Mouse (Mus musculus): ENCODE data around the gene Itgae. TPM values are rescaled to one million over a fixed set of nuclear protein-coding genes. Genes with fewer than 3 reads are reported as not detected.
"Not testable (repeated sequence)": the region's sequence is repeated elsewhere in the genome, so short reads cannot be mapped to it uniquely, and the experiment has no call there.

The Itgae gene
- polyA plus RNA-seq, 1 experiment = not detected

DNA sequence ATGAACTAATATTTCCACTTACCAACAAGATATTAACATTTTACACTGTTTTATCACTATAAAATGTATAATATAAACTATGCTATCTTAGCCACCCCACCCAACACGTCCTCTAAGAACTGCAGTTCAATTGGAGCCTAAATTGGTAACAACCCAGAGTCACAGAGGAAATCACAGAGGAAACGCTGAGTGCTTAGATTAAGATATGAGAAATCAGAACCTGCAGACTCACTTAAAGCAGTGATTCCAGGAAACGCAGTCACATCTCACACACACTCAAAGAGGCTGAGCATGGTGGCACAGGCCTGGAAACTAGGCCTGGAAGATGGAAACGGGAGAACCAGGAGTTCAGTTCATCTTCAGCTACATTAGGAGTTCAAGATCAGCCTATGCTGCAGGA lies 10.9 kb downstream of the Itgae start:
- H3K4me1 ChIP-seq (ENCODE audit: control insufficient read depth, insufficient read depth, low read length) = no peaks in the 10 kb centered on the region
- H3K4me3 ChIP-seq (ENCODE audit: insufficient read depth, low read depth, low read length) = no peak overlapping the region
- TF ChIP-seq POLR2A (IDR thresholded peaks at IDR 0.05; ENCODE audit: insufficient read depth, low read depth, low read length) = no peak
- TF ChIP-seq CTCF (IDR thresholded peaks at IDR 0.05; ENCODE audit: insufficient read depth, low read depth, low read length) = no peak
- WGBS = 89% methylated on average over 4 of the region's 4 CpGs
- no peak overlapping the region for H3K27ac ChIP-seq (ENCODE audit: insufficient read depth, low read depth, low read length)

DNA sequence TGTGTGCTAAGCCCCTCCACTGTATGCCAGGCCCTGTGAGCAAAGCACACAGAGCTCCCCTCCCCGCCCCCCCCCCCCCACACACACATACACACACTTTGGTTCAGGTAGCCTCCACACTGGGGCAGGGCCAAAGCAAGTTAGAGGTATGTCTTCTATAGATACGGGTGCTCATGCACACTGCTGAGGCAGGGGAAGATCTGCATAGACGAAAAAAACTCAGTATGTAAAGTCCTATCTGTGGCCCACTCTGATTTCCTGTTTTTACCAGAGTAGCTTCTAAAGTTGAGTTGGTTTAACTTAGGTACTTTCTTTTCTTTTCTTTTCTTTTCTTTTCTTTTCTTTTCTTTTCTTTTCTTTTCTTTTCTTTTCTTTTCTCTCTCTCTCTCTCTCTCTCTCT lies 14.9 kb downstream of the Itgae start:
- 70% methylated on average over 3 of the region's 3 CpGs for WGBS
- Histone ChIP-seq H3K27ac (ENCODE audit: insufficient read depth, low read depth, low read length) (no peak overlapping the region), H3K4me3 (ENCODE audit: insufficient read depth, low read depth, low read length) (no peak overlapping the region), H3K4me1 (ENCODE audit: control insufficient read depth, insufficient read depth, low read length) (no peaks in the 10 kb centered on the region)
- no peak for TF ChIP-seq POLR2A (IDR thresholded peaks at IDR 0.05; ENCODE audit: insufficient read depth, low read depth, low read length)
- TF ChIP-seq CTCF (IDR thresholded peaks at IDR 0.05; ENCODE audit: insufficient read depth, low read depth, low read length) = no peak

DNA sequence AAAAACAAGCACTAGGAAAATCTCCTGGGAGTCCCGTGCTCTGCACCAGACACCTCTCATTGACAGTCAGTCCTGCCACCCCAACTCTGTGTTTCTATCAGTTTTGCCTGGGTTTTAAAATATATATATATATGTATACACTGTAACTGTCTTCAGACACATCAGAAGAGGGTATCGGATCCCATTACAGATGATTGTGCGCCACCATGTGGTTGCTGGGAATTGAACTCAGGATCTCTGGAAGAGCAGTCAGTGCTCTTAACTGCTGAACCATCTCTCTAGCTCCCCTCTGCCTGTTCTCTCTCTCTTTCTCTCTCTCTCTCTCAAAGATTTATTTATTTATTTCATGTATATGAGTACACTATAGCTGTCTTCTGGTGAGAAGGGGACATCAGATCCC lies 17.0 kb downstream of the Itgae start:
- H3K27ac ChIP-seq (ENCODE audit: insufficient read depth, low read depth, low read length); H3K4me3 ChIP-seq (ENCODE audit: insufficient read depth, low read depth, low read length); H3K4me1 ChIP-seq (ENCODE audit: control insufficient read depth, insufficient read depth, low read length): not testable (repeated sequence)
- WGBS = 34% methylated on average over 3 of the region's 3 CpGs

DNA sequence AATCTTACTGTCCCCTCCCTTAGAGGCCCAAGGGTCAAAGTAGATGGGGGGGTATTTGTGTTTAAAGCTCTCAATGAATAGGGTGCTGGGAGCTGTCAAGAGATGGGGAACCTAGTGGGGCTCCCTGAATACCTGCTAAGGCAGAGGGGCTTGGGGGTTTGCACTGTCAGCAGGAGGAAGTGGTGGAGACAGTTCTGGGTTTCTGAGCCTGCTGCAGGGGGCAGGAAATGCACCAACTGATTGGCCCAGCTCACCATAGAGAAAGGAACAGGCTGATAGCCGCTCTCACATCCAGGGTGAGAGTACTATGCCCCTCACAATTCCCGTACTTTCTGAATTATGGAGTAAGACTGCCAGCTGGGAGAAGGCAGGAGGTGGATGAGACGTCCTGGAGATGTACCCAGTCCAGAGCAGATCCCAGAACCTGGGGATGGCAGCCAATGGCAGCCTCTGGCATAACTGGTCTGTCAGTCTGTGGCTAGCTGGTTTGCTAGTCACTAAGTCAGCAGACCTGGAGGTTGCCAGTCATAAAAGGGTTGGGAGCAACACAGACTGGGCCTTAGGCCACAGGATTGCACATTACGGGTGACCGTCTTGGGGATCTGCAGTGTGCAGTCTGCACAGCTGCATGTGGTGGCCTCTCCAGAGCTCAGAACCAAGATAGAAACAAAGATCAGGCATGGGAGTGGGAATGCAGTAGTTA lies 18.0 kb downstream of the Itgae start:
- no peak overlapping the region for H3K27ac ChIP-seq (ENCODE audit: insufficient read depth, low read depth, low read length)
- H3K4me1 ChIP-seq (ENCODE audit: control insufficient read depth, insufficient read depth, low read length) = no peaks in the 10 kb centered on the region
- WGBS = 80% methylated on average over 5 of the region's 5 CpGs
- TF ChIP-seq POLR2A (IDR thresholded peaks at IDR 0.05; ENCODE audit: insufficient read depth, low read depth, low read length) (no peak), CTCF (IDR thresholded peaks at IDR 0.05; ENCODE audit: insufficient read depth, low read depth, low read length) (no peak)
- H3K4me3 ChIP-seq (ENCODE audit: insufficient read depth, low read depth, low read length) = no peak overlapping the region

DNA sequence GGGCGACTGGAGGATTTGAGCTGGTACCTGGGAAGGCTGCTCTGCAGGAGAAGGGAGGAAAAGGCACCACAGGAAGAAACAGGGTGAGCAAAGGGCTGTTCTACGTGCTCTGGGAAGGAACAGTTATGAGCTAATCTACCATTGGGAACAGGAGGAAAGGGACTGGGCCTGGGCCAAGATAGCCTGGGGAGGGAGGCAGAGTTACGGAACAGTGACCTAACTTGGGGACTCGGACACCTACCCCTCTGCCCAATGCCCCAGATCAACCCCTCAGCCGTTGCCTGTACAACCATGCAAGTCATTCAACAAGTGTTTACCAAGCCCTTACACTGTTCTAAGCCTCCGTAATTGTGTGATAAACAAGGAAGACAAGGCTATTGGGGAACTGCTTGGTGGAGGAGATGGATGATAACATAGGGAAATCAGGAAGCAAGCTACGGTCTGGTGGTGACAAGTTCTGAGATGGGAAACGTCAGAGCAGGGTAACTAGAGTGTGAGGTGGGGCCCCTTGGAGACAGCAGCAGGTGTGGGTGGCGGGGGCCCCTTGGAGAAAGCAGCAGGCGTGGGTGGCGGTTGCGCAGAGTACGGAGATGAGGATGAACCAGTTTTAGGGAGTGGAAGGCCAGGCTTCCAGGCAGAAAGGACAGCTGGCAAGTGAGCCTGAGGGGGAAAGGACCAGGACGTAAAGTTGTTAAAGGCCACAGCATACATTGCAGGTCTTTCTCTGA lies 18.7 kb downstream of the Itgae start:
- Histone ChIP-seq H3K4me1 (ENCODE audit: control insufficient read depth, insufficient read depth, low read length) (no peaks in the 10 kb centered on the region), H3K27ac (ENCODE audit: insufficient read depth, low read depth, low read length) (no peak overlapping the region), H3K4me3 (ENCODE audit: insufficient read depth, low read depth, low read length) (no peak overlapping the region)
- TF ChIP-seq CTCF (IDR thresholded peaks at IDR 0.05; ENCODE audit: insufficient read depth, low read depth, low read length) (no peak), POLR2A (IDR thresholded peaks at IDR 0.05; ENCODE audit: insufficient read depth, low read depth, low read length) (no peak)
- WGBS = 79% methylated on average over 14 of the region's 14 CpGs

DNA sequence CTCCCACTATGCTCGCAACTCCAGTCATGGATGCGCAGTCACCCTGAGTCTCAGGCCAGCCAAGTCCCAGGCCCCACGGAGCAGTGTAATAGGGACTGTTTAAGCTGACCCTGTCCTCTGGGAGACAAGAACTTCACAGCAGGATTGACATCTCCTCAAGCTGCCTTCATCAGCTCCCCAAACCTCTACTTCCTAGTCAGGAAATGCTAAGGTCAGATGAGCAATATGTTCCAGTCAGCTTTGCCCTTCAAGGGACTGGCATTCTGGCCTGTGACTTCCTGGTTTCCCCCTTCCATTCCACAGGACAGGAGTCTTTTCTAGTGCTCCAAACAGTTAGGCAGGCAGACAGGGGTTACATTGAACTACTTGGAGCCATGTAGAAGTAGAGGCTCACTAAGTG lies 19.6 kb downstream of the Itgae start:
- H3K27ac ChIP-seq (ENCODE audit: insufficient read depth, low read depth, low read length) = no peak overlapping the region
- H3K4me1 ChIP-seq (ENCODE audit: control insufficient read depth, insufficient read depth, low read length) = no peaks in the 10 kb centered on the region
- H3K4me3 ChIP-seq (ENCODE audit: insufficient read depth, low read depth, low read length) = no peak overlapping the region
- 89% methylated on average over 3 of the region's 3 CpGs for WGBS
- TF ChIP-seq POLR2A (IDR thresholded peaks at IDR 0.05; ENCODE audit: insufficient read depth, low read depth, low read length) = no peak

DNA sequence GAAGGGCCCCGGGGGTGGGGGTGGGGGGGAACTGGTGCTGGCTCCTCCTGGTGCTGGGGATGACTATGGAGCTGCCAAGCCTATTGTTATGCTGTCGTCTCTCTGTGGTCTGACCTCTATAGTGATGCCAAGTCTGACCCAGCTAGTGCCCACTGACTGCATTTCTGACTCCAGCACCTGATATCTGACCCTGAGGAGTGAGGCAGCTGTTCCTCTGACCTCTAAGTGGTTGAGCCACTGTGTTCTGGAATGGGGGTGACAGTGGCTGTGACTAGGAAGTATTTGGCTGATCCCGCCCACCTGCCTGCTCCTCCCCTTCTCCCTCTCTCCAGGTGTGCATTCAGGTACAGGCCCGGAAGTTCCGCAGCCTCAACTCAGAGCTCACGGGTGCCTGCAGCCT lies 21.0 kb downstream of the Itgae start:
- H3K27ac ChIP-seq (ENCODE audit: insufficient read depth, low read depth, low read length) = no peak overlapping the region
- 78% methylated on average over 6 of the region's 6 CpGs for WGBS
- TF ChIP-seq POLR2A (IDR thresholded peaks at IDR 0.05; ENCODE audit: insufficient read depth, low read depth, low read length) (no peak), CTCF (IDR thresholded peaks at IDR 0.05; ENCODE audit: insufficient read depth, low read depth, low read length) (no peak)
- no peaks in the 10 kb centered on the region for H3K4me1 ChIP-seq (ENCODE audit: control insufficient read depth, insufficient read depth, low read length)
- H3K4me3 ChIP-seq (ENCODE audit: insufficient read depth, low read depth, low read length) = no peak overlapping the region

DNA sequence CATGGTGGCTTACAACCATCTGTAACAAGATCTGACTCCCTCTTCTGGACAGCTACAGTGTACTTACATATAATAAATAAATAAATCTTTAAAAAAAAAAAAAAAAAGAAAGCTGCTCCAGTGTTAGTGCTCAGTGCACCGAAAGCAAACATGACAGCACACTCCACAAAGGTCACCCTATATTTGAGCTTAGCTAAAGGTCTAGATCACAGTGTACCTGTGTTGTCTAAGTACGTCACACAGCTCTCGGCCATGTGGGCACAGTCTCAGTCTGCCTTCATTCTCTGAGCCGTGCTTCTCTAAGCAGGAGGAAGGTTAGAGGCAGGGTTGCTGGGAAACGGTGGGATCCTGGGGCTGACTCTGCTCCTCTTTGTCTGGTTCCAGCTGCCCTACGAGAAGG lies 36.1 kb downstream of the Itgae start:
- no peak for TF ChIP-seq CTCF (IDR thresholded peaks at IDR 0.05; ENCODE audit: insufficient read depth, low read depth, low read length)
- no peak for TF ChIP-seq POLR2A (IDR thresholded peaks at IDR 0.05; ENCODE audit: insufficient read depth, low read depth, low read length)
- H3K4me1 ChIP-seq (ENCODE audit: control insufficient read depth, insufficient read depth, low read length) = no peaks in the 10 kb centered on the region
- H3K4me3 ChIP-seq (ENCODE audit: insufficient read depth, low read depth, low read length) = no peak overlapping the region
- 92% methylated on average over 6 of the region's 6 CpGs for WGBS
- H3K27ac ChIP-seq (ENCODE audit: insufficient read depth, low read depth, low read length) = no peak overlapping the region

DNA sequence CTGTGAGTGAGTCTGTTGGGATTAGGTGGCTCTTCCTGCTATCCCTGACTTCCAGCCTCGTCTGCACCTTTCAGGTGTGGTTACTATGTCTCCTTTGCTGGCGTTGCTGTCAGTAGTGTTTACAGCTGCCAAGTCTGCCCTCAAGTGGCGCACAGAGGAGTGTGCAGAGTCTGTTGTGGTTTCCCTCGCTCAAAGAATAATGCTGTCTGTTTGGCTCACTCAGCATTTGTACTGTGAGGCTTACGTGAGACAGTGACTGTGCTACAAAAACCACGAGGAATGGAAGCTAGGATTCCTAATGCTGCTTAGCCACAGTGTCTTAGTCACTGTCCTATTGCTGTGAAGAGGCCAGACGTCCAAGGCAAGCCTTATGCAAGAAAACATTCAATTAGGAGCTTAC lies 40.6 kb downstream of the Itgae start:
- no peaks in the 10 kb centered on the region for H3K4me1 ChIP-seq (ENCODE audit: control insufficient read depth, insufficient read depth, low read length)
- no peak overlapping the region for H3K27ac ChIP-seq (ENCODE audit: insufficient read depth, low read depth, low read length)
- 73% methylated on average over 7 of the region's 7 CpGs for WGBS
- no peak for TF ChIP-seq CTCF (IDR thresholded peaks at IDR 0.05; ENCODE audit: insufficient read depth, low read depth, low read length)
- TF ChIP-seq POLR2A (IDR thresholded peaks at IDR 0.05; ENCODE audit: insufficient read depth, low read depth, low read length) = no peak
- H3K4me3 ChIP-seq (ENCODE audit: insufficient read depth, low read depth, low read length) = no peak overlapping the region
